Mouse (Mus musculus) forebrain, embryonic 12.5 days (tissue): ENCODE results near the gene Kank2. TPM values are rescaled to one million over a fixed set of nuclear protein-coding genes. Genes with fewer than 3 reads are reported as not detected.

Source experiments
- ATAC-seq: fragments of 200-750 bp; cut with Nextera tagmentation; 2 replicates; pipeline ENCODE4 v1.8.0; 2017; ENCODE audit warnings: moderate TSS enrichment; ENCODE audit not compliant: low FRiP score
- H3K27ac ChIP-seq: fragments of 300-500 bp; sonication (generic); 2 replicates; pipeline ENCODE4 v1.5.1; 2016; ENCODE audit warnings: mild to moderate bottlenecking
- H3K27me3 ChIP-seq: fragments of 300-500 bp; sonication (generic); 2 replicates; pipeline ENCODE4 v1.6.1; 2016; ENCODE audit warnings: mild to moderate bottlenecking
- H3K36me3 ChIP-seq: fragments of 300-500 bp; sonication (generic); replicated peaks from 2 replicates; pipeline ENCODE4 v1.6.1; 2016; ENCODE audit warnings: mild to moderate bottlenecking
- H3K4me1 ChIP-seq: fragments of 300-500 bp; sonication (generic); 2 replicates; pipeline ENCODE4 v1.6.1; 2016
- H3K4me2 ChIP-seq: fragments of 300-500 bp; sonication (generic); 2 replicates; pipeline ENCODE4 v1.6.1; 2016; ENCODE audit warnings: mild to moderate bottlenecking, moderate library complexity
- H3K4me3 ChIP-seq: fragments of 300-500 bp; sonication (generic); replicated peaks from 2 replicates; pipeline ENCODE4 v1.5.1; 2016; ENCODE audit warnings: mild to moderate bottlenecking
- H3K9ac ChIP-seq: fragments of 300-500 bp; sonication (generic); 2 replicates; pipeline ENCODE4 v1.6.1; 2016; ENCODE audit warnings: mild to moderate bottlenecking
- H3K9me3 ChIP-seq: fragments of 300-500 bp; sonication (generic); 2 replicates; pipeline ENCODE4 v1.6.1; 2016
- WGBS: fragments of 180-500 bp; shearing (Covaris S2); methylation state at CpG from one replicate; pipeline ENCODE4 v1.1.7; 2016; 5-methylcytosine and 5-hydroxymethylcytosine counted together
- polyA plus RNA-seq: library from polyadenylated mRNA; unstranded; fragments of >200 nt; fragmentation: Nextera tagmentation; extraction: Ambion mirVana; gene quantifications from 2 replicates; pipeline ENCODE4 v1.2.1, GENCODE M21; 2016

Gene Kank2
- polyA plus RNA-seq, 1 experiment from 2014 or later, result 6.2 TPM

DNA sequence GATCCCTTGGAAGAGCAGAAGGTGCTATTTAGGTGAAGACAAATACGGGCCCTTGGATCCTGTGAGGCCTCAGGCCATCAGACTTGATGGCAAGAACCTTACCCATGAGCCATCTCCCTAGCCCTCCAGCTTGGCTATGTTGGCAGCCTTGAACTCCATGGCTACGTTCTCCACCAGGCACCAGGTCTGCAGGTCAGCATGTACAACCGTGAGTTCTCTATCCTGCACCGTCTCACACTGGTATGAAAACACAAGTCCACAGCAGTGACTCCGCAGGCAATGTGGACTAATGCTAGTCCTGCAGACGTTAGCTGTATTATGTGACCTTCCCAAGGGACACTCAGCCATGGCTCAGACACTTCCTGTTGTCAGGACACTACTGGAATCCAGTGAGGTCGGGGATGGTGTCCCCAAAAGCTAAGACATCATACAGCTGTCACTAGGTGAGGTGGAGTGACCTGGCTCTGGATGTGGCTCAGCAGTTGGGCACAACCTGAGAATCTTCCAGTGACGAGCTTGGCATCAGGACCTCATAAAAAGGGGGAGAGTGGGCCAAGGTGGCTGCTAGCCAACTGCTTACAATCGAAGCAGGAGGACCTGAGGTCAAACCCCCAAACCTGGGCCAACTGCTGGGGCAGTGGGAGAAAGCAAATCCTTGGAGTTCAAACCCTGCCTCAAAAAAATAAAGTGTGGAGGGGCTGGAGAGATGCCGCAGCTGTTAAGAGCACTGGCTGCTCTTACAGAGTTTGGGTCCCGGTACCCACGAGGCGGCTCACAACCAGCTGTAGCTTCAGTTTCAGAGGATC is 43.8 kb downstream of the Kank2 start:
- no peak overlapping the region for H3K9ac ChIP-seq
- H3K4me3 ChIP-seq, result no peak overlapping the region
- WGBS, result 86% methylated on average over 13 of the region's 13 CpGs
- no peaks in the 10 kb centered on the region for H3K27me3 ChIP-seq
- ATAC-seq, result no peak
- H3K27ac ChIP-seq, result no peak overlapping the region
- H3K4me2 ChIP-seq, result no peak overlapping the region
- peaks cover 43% of the 10 kb centered on the region for H3K36me3 ChIP-seq
- H3K4me1 ChIP-seq, result peaks cover 13% of the 10 kb centered on the region
- no peaks in the 10 kb centered on the region for H3K9me3 ChIP-seq

DNA sequence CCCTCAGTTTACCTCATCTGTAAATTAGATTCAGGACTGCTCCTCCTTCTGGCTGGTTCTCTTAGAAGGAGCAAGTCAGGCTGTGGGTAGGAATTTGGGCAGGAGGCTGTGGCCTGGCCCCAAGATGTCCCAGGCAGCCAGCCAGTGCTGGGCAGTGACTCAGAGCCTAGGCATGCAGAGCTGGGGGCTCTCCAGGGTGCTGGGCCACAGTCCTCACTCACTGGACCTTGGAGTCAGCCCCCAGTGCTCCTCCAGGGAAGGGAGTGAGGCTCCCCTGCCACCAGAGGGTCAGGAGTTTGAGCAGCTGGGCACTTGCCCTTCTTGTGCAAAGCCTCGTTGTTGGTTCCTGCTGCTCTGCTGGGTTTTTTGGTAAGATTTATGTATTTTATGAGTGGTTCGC is 44.5 kb downstream of the Kank2 start:
- H3K4me2 ChIP-seq, result no peak overlapping the region
- peaks cover 50% of the 10 kb centered on the region for H3K36me3 ChIP-seq
- peaks cover 6% of the 10 kb centered on the region for H3K4me1 ChIP-seq
- H3K4me3 ChIP-seq, result no peak overlapping the region
- 94% methylated on average over 2 of the region's 2 CpGs for WGBS
- no peak overlapping the region for H3K27ac ChIP-seq
- H3K9ac ChIP-seq, result no peak overlapping the region
- H3K27me3 ChIP-seq, result no peaks in the 10 kb centered on the region
- ATAC-seq, result no peak
- no peaks in the 10 kb centered on the region for H3K9me3 ChIP-seq

DNA sequence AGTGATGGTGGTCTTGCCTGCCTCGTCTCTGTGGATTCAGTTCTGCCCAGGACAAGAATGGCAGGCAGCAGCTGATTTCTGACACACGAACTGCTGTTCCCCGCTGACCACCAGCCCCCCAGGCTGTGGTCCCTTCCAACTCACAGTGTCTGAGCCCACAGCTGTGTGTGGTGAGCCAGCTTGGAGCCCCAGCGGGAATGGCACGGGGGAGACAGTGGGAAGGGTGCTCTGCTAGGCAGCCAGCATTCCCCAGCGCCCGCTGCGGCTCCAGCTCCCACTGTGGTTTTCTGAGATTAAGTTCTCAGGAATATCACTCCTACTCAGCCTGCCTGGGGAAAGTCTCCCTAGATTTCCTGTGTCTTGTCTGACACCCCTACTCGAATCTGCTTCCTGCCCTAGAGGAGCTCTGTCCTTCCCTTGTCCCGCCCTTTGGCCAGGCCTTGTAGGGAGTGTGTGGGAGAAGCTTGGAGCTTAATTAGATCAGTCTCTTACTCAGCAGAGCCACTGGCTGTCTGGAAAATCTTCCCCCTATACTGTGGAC is 46.2 kb downstream of the Kank2 start:
- peak overlapping the region; percentile 54; the same call in 1 of the 2 replicates for H3K27ac ChIP-seq

DNA sequence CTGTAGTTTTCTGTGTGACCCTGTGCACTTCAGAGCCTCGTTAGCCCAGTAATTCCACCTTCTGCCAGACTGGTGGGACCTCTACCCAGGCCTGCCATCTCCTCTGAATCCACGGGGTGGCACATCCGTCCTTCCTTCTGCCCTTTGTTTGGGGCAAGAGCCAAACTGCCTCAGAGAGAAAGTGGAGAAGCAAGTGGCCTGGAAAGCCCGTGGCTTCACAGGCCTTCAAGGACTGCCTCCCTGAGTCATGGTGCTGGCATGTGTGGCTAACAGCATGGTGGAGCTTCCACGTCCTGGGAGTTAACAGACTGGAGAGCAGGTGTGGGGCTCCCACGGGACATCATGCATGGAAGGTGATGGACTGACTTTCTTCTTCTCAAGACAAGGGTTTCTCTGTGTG is 47.2 kb downstream of the Kank2 start:
- H3K9me3 ChIP-seq, result no peaks in the 10 kb centered on the region
- H3K36me3 ChIP-seq, result peaks cover 62% of the 10 kb centered on the region
- H3K27ac ChIP-seq, result 0 out of 2 replicates have a peak overlapping the region, but pooled peaks have one; percentile 2
- H3K4me3 ChIP-seq, result no peak overlapping the region
- no peak for ATAC-seq
- no peaks in the 10 kb centered on the region for H3K4me1 ChIP-seq
- 71% methylated on average over 6 of the region's 6 CpGs for WGBS
- H3K9ac ChIP-seq, result no peak overlapping the region
- no peaks in the 10 kb centered on the region for H3K27me3 ChIP-seq
- no peak overlapping the region for H3K4me2 ChIP-seq

More for the DNA sequence above, 46.2 kb downstream of the Kank2 start:
- Histone ChIP-seq H3K9me3 (no peaks in the 10 kb centered on the region), H3K4me1 (no peaks in the 10 kb centered on the region), H3K4me2 (no peak overlapping the region), H3K4me3 (no peak overlapping the region), H3K36me3 (peaks cover 62% of the 10 kb centered on the region), H3K27me3 (no peaks in the 10 kb centered on the region), H3K9ac (no peak overlapping the region)
- ATAC-seq, result no peak
- WGBS, result 63% methylated on average over 10 of the region's 10 CpGs

DNA sequence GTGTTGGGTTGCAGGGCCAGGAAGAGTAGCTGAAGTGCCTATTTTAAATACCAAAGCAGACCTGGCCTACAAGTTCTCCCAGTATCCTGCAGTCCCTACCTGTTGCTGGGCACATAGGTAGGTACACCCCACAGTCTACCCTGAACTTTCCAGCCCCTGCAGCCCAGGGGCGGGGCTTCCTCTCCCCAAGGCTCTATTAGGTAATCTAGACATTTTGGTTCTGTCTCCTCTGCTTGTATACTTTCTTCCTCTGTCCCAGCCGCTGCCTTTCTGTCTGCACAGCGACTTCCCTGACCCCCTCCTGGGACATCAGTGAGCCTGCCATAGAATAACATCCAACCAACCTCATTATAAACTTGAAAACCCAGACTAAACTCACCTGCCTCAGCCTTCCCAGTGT is 48.2 kb downstream of the Kank2 start:
- no peak overlapping the region for H3K27ac ChIP-seq
- no peak overlapping the region for H3K4me3 ChIP-seq
- 76% methylated on average over 3 of the region's 3 CpGs for WGBS
- ATAC-seq, result no peak
- peaks cover 65% of the 10 kb centered on the region for H3K36me3 ChIP-seq
- H3K4me2 ChIP-seq, result no peak overlapping the region
- no peak overlapping the region for H3K9ac ChIP-seq
- H3K4me1 ChIP-seq, result no peaks in the 10 kb centered on the region
- H3K9me3 ChIP-seq, result no peaks in the 10 kb centered on the region
- H3K27me3 ChIP-seq, result no peaks in the 10 kb centered on the region

DNA sequence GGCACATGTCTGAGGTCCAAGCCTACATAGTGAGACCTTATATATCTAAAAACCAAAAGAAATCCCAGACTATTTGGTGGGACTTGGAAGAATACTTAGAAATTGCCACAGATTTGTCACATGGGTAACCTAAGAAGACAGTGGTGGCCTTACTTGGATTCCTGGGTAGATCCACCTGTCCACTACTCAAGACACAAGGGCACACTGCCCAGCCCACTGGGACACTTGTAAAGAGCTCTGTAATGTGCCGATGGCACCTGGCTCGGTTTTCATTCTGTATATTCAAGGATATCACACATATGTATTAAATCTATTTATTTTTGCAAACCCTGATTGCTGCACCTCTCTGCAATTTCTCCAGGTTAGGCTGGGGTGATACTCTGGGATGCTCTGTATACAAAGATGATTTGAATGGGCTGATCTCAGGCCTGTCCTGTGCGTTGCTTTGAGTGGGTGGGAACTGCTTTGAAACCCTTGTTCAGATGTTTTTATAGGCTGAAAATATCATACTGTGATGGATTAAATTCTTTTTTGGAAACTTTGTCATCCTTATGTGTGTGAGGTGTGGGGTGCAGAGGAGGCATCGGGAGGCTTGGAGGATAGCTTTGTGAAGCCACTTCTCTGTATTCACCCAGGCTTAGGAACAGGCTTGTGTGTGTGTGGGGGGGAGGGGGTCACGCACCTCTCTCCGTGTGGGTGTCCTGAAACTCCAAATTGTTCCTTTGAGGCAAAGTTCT is 49.0 kb downstream of the Kank2 start:
- ATAC-seq, result no peak
- Histone ChIP-seq H3K9me3 (no peaks in the 10 kb centered on the region), H3K27me3 (no peaks in the 10 kb centered on the region), H3K27ac (no peak overlapping the region), H3K4me3 (no peak overlapping the region), H3K9ac (no peak overlapping the region), H3K4me1 (no peaks in the 10 kb centered on the region), H3K4me2 (no peak overlapping the region), H3K36me3 (peaks cover 66% of the 10 kb centered on the region)
- 90% methylated on average over 6 of the region's 6 CpGs for WGBS

- H3K4me2 ChIP-seq, result no peak overlapping the region
- H3K4me3 ChIP-seq, result no peak overlapping the region
- H3K9ac ChIP-seq, result no peak overlapping the region
- ATAC-seq, result no peak
- no peaks in the 10 kb centered on the region for H3K27me3 ChIP-seq
- no peaks in the 10 kb centered on the region for H3K4me1 ChIP-seq
- no peaks in the 10 kb centered on the region for H3K9me3 ChIP-seq
- H3K27ac ChIP-seq, result no peak overlapping the region
- H3K36me3 ChIP-seq, result peaks cover 71% of the 10 kb centered on the region
- WGBS, result 89% methylated on average over 10 of the region's 10 CpGs
These were observed 50.1 kb downstream of the Kank2 start for GRCm38 (mm10) chr9:21748491-21748890.

DNA sequence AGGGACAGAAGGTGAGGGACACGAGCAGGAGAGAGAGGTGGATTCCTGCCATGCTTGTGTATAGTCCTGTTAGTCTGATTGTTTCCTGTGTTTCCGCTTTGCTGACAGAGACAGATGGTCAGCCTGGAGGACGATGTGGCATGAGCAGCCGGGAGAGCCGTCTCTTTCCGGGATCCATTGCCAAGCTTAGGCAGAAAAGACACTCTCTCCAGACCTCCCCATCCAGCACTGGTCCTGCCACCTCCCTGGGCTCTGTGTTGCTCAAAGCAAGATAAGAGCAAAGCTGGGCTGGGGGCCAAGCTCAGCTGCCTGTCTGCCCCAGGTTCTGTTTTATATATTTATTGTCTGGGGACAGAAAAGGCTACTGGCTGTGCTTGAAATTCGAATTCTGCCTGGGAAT is 50.5 kb downstream of the Kank2 start:
- Histone ChIP-seq H3K9me3 (no peaks in the 10 kb centered on the region), H3K36me3 (peaks cover 72% of the 10 kb centered on the region), H3K27me3 (no peaks in the 10 kb centered on the region), H3K9ac (no peak overlapping the region), H3K4me1 (no peaks in the 10 kb centered on the region), H3K27ac (peak overlapping the region; percentile 20; the same call in 1 of the 2 replicates), H3K4me3 (no peak overlapping the region), H3K4me2 (no peak overlapping the region)
- no peak for ATAC-seq
- 81% methylated on average over 7 of the region's 7 CpGs for WGBS

GRCm38 (mm10) chr9:21747238-21747774 is 51.2 kb downstream of the Kank2 start:
- no peaks in the 10 kb centered on the region for H3K27me3 ChIP-seq
- H3K4me1 ChIP-seq, result no peaks in the 10 kb centered on the region
- ATAC-seq, result no peak
- no peak overlapping the region for H3K9ac ChIP-seq
- H3K4me2 ChIP-seq, result no peak overlapping the region
- H3K27ac ChIP-seq, result no peak overlapping the region
- 90% methylated on average over 3 of the region's 3 CpGs for WGBS
- H3K36me3 ChIP-seq, result peaks cover 79% of the 10 kb centered on the region
- H3K9me3 ChIP-seq, result no peaks in the 10 kb centered on the region
- no peak overlapping the region for H3K4me3 ChIP-seq

GRCm38 (mm10) chr9:21741514-21741913 is 57.0 kb downstream of the Kank2 start:
- H3K36me3 ChIP-seq, result peaks cover 93% of the 10 kb centered on the region
- 97% methylated on average over 11 of the region's 11 CpGs for WGBS
- ATAC-seq, result no peak
- no peaks in the 10 kb centered on the region for H3K4me1 ChIP-seq
- no peaks in the 10 kb centered on the region for H3K27me3 ChIP-seq
- no peaks in the 10 kb centered on the region for H3K9me3 ChIP-seq
- H3K4me2 ChIP-seq, result no peak overlapping the region
- H3K4me3 ChIP-seq, result no peak overlapping the region
- H3K27ac ChIP-seq, result no peak overlapping the region
- no peak overlapping the region for H3K9ac ChIP-seq

- no peak for ATAC-seq
- 96% methylated on average over 14 of the region's 14 CpGs for WGBS
These were observed 58.1 kb downstream of the Kank2 start for GRCm38 (mm10) chr9:21740427-21740826.

GRCm38 (mm10) chr9:21738776-21739175 is 59.8 kb downstream of the Kank2 start:
- ATAC-seq, result no peak
- Histone ChIP-seq H3K9ac (no peak overlapping the region), H3K27ac (no peak overlapping the region), H3K9me3 (no peaks in the 10 kb centered on the region), H3K4me1 (no peaks in the 10 kb centered on the region), H3K4me3 (no peak overlapping the region), H3K36me3 (peaks cover 92% of the 10 kb centered on the region), H3K27me3 (no peaks in the 10 kb centered on the region), H3K4me2 (no peak overlapping the region)
- WGBS, result 90% methylated on average over 7 of the region's 7 CpGs

More at GRCm38 (mm10) chr9:21740427-21740826, 58.1 kb downstream of the Kank2 start:
- Histone ChIP-seq H3K4me3 (no peak overlapping the region), H3K36me3 (peaks cover 92% of the 10 kb centered on the region), H3K9me3 (no peaks in the 10 kb centered on the region), H3K4me1 (no peaks in the 10 kb centered on the region), H3K27me3 (no peaks in the 10 kb centered on the region), H3K27ac (no peak overlapping the region), H3K9ac (no peak overlapping the region), H3K4me2 (no peak overlapping the region)
